Mouse (Mus musculus): ENCODE measurements around the gene Gng12. TPM values are rescaled to one million over a fixed set of nuclear protein-coding genes. Genes with fewer than 3 reads are reported as not detected.
A peak's percentile ranks its signal among the peaks of the same experiment; 100 is the strongest.
"Not testable (repeated sequence)": the region's sequence is repeated elsewhere in the genome, so short reads cannot be mapped to it uniquely, and the experiment has no call there.

Gene Gng12
- polyA plus RNA-seq (2015; fragmentation: Nextera tagmentation; extraction: Ambion mirVana), result 165 and 186 TPM in 2 replicates

DNA sequence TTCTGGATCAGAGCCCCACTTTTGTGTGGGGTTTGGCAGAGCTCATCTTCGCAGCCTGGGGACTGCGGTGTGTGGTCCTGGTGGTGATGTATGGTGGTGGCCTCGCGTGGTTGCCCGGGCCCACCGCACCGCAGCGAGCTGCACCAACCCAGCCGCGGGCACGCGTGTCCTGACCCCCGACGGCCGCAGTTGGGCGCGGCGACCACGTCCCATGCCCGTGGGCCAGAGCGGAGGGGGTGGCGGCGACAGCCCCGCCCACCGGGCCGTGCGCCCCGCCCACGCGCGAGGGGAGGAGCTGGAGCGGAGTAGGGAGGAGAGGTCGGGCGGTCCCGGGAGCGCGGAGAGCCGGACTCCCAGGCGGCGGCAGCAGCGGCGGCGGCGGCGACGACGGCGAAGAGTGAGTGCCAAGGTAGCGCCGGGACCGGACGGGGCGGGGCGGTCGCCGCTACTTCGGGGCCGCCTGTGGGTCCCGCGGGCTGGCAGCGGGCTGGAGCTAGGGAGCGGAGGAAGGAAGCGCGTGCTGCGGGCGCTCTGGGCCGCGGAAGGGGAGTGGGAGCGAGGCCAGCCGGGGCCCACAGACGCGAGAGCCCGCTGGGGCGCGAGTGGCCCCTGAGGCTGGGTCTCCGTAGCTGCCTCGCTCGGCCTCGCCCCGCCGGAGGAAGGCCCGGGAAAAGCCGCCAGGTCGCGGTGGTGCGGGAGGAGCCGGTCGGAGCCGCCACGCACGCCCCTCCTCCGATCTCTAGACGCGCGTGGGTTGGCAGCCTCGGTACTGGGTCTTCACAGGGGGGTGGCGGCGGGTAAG lies at the start of gene Gng12:
Gene Gng12, plus strand, starts transcription at position 279 of the 802 bp plus-strand sequence.
- Histone ChIP-seq H3K36me3 (ENCODE audit: control insufficient read depth, insufficient read depth, low read length) (no peaks in the 10 kb centered on the region), H3K27ac (ENCODE audit: low read length) (peak within 1 kb of the TSS; percentile 74), H3K9ac (ENCODE audit: low read depth, low read length) (peak within 1 kb of the TSS; percentile 95), H3K4me1 (ENCODE audit: control insufficient read depth, insufficient read depth, low read length) (peaks cover 17% of the 10 kb centered on the region), H3K27me3 (replicated peaks; ENCODE audit: control insufficient read depth, insufficient read depth, low read length) (no peaks in the 10 kb centered on the region), H3K4me3 (ENCODE audit: low read length) (peak within 1 kb of the TSS; percentile 92), H3K9me3 (ENCODE audit: control insufficient read depth, low read length) (no peaks in the 10 kb centered on the region), H3K4me2 (ENCODE audit: low read depth, low read length) (peak within 1 kb of the TSS; percentile 56)
- peak; percentile 93 for ATAC-seq
- WGBS, result under 1% methylated on average over 94 of the region's 98 CpGs

DNA sequence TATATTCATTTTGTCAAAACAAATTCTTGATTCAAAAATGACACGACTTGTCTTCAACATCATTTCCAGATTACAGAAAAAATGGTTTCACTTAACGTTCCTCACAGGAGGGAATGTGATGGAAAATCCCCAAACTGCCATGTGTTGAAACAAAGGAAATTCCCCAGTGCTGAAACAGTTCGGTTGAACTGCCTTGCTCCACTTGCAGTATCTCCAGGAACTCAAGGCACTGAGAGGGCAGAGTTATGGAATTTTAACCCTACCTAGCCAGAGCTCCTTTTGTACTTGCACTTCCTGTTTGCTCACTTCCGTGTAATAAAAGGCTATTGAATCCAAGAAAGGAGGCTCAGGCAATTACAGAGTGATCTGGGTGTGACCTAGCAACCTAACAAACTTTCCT lies 47.3 kb upstream of the Gng12 start:
- Histone ChIP-seq H3K27me3 (replicated peaks; ENCODE audit: control insufficient read depth, insufficient read depth, low read length) (no peaks in the 10 kb centered on the region), H3K4me1 (ENCODE audit: control insufficient read depth, insufficient read depth, low read length) (no peaks in the 10 kb centered on the region), H3K9me3 (ENCODE audit: control insufficient read depth, low read length) (no peaks in the 10 kb centered on the region), H3K27ac (ENCODE audit: low read length) (no peak overlapping the region), H3K4me2 (ENCODE audit: low read depth, low read length) (no peak overlapping the region), H3K4me3 (ENCODE audit: low read length) (no peak overlapping the region), H3K9ac (ENCODE audit: low read depth, low read length) (no peak overlapping the region), H3K36me3 (ENCODE audit: control insufficient read depth, insufficient read depth, low read length) (no peaks in the 10 kb centered on the region)
- peak; percentile 60; the same call in 1 of the 2 replicates for ATAC-seq
- 26% methylated on average over 4 of the region's 4 CpGs for WGBS

DNA sequence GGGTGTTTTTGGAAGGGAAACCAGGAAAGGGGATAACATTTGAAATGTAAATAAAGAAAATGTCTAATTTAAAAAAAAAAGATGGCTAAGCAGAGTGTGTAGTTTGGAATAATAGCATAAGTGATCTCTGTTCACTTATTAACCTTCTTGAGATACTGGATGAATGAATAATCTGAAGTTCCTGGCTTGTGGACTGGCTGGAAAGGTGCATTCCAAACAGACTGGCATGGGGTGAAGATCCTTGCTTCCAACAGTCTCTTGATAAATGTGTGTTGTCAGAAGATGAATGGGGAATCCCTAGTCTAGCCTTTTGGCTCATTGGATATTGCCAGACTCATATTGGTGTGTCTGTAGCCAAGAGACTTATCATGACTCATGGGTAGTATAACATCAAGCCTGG lies 40.0 kb upstream of the Gng12 start:
- Histone ChIP-seq H3K4me2 (ENCODE audit: low read depth, low read length) (no peak overlapping the region), H3K27ac (ENCODE audit: low read length) (no peak overlapping the region), H3K27me3 (replicated peaks; ENCODE audit: control insufficient read depth, insufficient read depth, low read length) (no peaks in the 10 kb centered on the region), H3K36me3 (ENCODE audit: control insufficient read depth, insufficient read depth, low read length) (no peaks in the 10 kb centered on the region), H3K4me1 (ENCODE audit: control insufficient read depth, insufficient read depth, low read length) (no peaks in the 10 kb centered on the region), H3K9me3 (ENCODE audit: control insufficient read depth, low read length) (no peaks in the 10 kb centered on the region), H3K9ac (ENCODE audit: low read depth, low read length) (no peak overlapping the region), H3K4me3 (ENCODE audit: low read length) (no peak overlapping the region)
- no peak for ATAC-seq

DNA sequence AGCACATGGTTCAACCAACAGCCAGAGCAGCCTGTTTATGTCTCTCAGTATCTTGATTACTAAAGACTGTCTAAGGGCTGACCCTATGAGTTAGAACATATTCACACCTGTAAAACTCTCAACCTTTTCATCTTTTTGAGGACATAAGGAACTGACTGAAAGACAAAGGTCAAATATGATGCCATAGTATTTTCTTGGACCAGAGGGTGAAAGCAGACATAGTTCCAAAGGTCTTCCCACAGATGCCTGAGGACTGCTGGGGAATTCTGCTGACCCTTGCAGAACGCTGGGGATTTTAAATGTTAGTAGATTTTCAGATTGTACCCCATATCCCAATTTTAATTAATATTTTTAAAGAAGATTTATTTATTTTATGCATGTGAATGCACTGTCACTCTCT lies 37.8 kb upstream of the Gng12 start:
- Histone ChIP-seq H3K9ac (ENCODE audit: low read depth, low read length) (no peak overlapping the region), H3K9me3 (ENCODE audit: control insufficient read depth, low read length) (no peaks in the 10 kb centered on the region), H3K4me3 (ENCODE audit: low read length) (no peak overlapping the region), H3K27ac (ENCODE audit: low read length) (no peak overlapping the region), H3K27me3 (replicated peaks; ENCODE audit: control insufficient read depth, insufficient read depth, low read length) (no peaks in the 10 kb centered on the region), H3K4me1 (ENCODE audit: control insufficient read depth, insufficient read depth, low read length) (no peaks in the 10 kb centered on the region), H3K36me3 (ENCODE audit: control insufficient read depth, insufficient read depth, low read length) (no peaks in the 10 kb centered on the region), H3K4me2 (ENCODE audit: low read depth, low read length) (no peak overlapping the region)
- ATAC-seq, result no peak
- WGBS, result 82% methylated on average over 1 of the region's 1 CpGs

DNA sequence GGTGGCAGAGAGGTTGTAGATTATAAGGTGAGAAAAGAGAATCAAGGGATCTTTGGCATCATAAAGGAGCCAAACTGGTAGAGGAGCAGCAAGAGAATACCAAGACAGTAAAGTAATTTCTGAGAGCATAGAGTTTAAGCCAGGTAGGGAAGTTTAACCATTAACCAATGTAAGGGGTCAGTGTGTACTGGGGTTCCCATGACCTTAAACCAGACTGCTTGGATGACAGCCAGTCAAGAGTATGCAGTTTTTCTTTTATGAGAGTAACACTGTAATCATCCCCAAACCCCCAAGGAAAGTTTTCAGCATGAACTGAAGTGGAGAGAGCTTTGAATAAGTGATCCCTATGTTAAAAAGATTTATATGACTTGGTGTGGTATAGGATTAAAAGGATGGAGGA lies 36.8 kb upstream of the Gng12 start:
- Histone ChIP-seq H3K4me1 (ENCODE audit: control insufficient read depth, insufficient read depth, low read length) (no peaks in the 10 kb centered on the region), H3K27me3 (replicated peaks; ENCODE audit: control insufficient read depth, insufficient read depth, low read length) (no peaks in the 10 kb centered on the region), H3K27ac (ENCODE audit: low read length) (no peak overlapping the region), H3K9me3 (ENCODE audit: control insufficient read depth, low read length) (no peaks in the 10 kb centered on the region), H3K36me3 (ENCODE audit: control insufficient read depth, insufficient read depth, low read length) (no peaks in the 10 kb centered on the region), H3K9ac (ENCODE audit: low read depth, low read length) (no peak overlapping the region), H3K4me2 (ENCODE audit: low read depth, low read length) (no peak overlapping the region), H3K4me3 (ENCODE audit: low read length) (no peak overlapping the region)
- ATAC-seq, result peak; percentile 44; the same call in 1 of the 2 replicates

DNA sequence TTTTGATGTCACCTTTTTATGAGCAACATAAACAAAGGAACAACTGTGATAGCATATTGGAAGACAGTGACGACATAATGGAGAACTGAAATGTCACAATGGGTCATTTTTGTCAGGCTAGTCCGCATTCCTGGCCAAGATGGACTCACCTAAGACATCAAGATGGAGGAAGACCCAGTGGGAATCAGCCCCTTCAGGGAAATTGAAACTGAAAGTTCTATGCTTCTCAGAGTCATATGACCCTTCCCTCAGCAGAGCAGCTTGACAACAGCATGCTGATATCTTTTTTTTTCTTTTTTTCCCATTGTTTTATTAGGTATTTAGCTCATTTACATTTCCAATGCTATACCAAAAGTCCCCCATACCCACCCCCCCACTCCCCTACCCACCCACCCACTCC lies 31.7 kb upstream of the Gng12 start:
- H3K4me3 ChIP-seq (ENCODE audit: low read length), result no peak overlapping the region
- WGBS, result 72% methylated on average over 2 of the region's 2 CpGs
- no peaks in the 10 kb centered on the region for H3K27me3 ChIP-seq (replicated peaks; ENCODE audit: control insufficient read depth, insufficient read depth, low read length)
- no peaks in the 10 kb centered on the region for H3K36me3 ChIP-seq (ENCODE audit: control insufficient read depth, insufficient read depth, low read length)
- no peaks in the 10 kb centered on the region for H3K4me1 ChIP-seq (ENCODE audit: control insufficient read depth, insufficient read depth, low read length)
- ATAC-seq, result no peak
- no peaks in the 10 kb centered on the region for H3K9me3 ChIP-seq (ENCODE audit: control insufficient read depth, low read length)
- no peak overlapping the region for H3K27ac ChIP-seq (ENCODE audit: low read length)
- no peak overlapping the region for H3K4me2 ChIP-seq (ENCODE audit: low read depth, low read length)
- no peak overlapping the region for H3K9ac ChIP-seq (ENCODE audit: low read depth, low read length)

DNA sequence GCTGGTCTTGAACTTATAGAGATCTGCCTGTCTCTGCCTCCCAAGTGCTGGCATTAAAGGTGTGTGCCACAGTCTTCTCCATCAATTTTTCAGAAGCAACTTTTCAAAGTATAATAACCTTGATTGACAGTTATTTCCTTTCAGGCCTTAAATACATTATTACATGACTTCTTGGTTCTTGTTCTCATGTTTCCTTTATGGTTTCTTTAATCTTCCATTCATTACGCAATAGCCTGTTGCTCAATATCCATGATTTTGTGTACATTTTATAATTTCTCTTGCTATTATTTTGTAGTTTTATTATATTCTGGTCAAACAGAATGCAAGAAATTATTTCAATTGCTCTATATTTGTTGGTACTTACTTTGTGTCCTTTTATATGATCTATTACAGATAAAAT lies 29.9 kb upstream of the Gng12 start:
- WGBS, result 95% methylated on average over 1 of the region's 1 CpGs
- H3K27me3 ChIP-seq (replicated peaks; ENCODE audit: control insufficient read depth, insufficient read depth, low read length), result no peaks in the 10 kb centered on the region
- no peak overlapping the region for H3K27ac ChIP-seq (ENCODE audit: low read length)
- H3K4me2 ChIP-seq (ENCODE audit: low read depth, low read length), result no peak overlapping the region
- ATAC-seq, result no peak
- no peaks in the 10 kb centered on the region for H3K9me3 ChIP-seq (ENCODE audit: control insufficient read depth, low read length)
- H3K9ac ChIP-seq (ENCODE audit: low read depth, low read length), result no peak overlapping the region
- H3K36me3 ChIP-seq (ENCODE audit: control insufficient read depth, insufficient read depth, low read length), result no peaks in the 10 kb centered on the region
- no peak overlapping the region for H3K4me3 ChIP-seq (ENCODE audit: low read length)
- H3K4me1 ChIP-seq (ENCODE audit: control insufficient read depth, insufficient read depth, low read length), result no peaks in the 10 kb centered on the region

DNA sequence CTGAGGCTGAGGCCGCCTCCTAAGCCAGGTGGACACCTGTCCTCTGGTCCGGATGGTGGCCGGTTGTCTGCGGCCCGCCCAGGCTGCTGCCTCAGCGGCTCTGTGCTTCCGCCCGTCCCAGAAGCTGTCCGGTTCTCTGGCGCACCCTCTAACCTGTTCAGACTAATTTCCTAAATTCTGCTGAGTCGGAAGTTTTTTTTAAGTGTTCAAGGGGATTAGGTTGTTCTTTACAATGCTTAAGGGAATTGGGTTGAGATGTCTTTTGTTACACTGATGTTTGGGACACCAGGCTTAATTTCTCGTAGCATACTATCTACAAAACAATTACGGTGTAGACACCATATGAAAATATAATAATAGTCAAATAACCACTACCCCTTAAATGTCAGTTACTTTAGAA lies 19.1 kb upstream of the Gng12 start:
- not testable (repeated sequence) for H3K27ac ChIP-seq (ENCODE audit: low read length); H3K4me2 ChIP-seq (ENCODE audit: low read depth, low read length); H3K36me3 ChIP-seq (ENCODE audit: control insufficient read depth, insufficient read depth, low read length); H3K9ac ChIP-seq (ENCODE audit: low read depth, low read length); H3K4me1 ChIP-seq (ENCODE audit: control insufficient read depth, insufficient read depth, low read length); H3K4me3 ChIP-seq (ENCODE audit: low read length); H3K27me3 ChIP-seq (replicated peaks; ENCODE audit: control insufficient read depth, insufficient read depth, low read length); ATAC-seq; H3K9me3 ChIP-seq (ENCODE audit: control insufficient read depth, low read length)
- WGBS, result 91% methylated on average over 9 of the region's 13 CpGs

DNA sequence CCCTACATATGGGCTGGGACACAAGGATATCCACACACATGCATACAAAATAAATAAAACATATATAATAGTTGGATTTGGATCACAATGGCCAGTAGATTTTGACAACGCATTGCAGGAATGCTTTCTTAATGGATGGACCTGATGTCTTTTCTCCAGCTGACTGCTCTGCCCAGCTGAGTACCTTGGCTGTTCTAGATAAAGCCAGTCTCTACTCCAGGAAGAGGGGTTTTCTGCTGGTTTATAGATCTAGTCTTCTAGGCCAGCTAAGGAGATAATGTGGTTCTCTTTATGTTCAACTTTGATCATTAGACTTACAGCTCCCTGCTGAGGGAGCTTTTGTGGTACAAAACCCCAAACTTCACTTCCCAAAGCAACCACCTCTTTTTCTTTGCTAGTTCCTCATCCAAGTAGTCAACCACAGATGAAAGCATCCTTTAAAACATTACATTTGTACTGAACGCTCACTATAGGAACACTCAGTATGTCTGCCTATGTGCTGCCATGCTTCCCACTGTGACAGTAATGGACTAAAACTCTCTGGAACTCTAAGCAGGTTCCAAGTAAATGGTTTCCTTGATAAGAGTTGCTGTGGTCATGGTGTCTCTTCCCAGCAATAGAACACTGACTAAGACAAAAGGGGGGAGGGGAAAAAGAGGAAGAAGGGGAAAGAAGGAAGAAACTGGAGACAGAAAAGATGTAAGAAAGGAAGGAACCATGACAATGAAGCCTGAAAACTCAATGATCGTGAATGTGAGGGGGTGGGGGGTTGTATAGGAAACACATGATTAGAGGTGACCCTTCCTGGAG lies 5.6 kb upstream of the Gng12 start:
- Histone ChIP-seq H3K36me3 (ENCODE audit: control insufficient read depth, insufficient read depth, low read length) (no peaks in the 10 kb centered on the region), H3K9me3 (ENCODE audit: control insufficient read depth, low read length) (no peaks in the 10 kb centered on the region), H3K4me1 (ENCODE audit: control insufficient read depth, insufficient read depth, low read length) (no peaks in the 10 kb centered on the region), H3K27ac (ENCODE audit: low read length) (no peak overlapping the region), H3K27me3 (replicated peaks; ENCODE audit: control insufficient read depth, insufficient read depth, low read length) (no peaks in the 10 kb centered on the region), H3K9ac (ENCODE audit: low read depth, low read length) (no peak overlapping the region), H3K4me3 (ENCODE audit: low read length) (no peak overlapping the region), H3K4me2 (ENCODE audit: low read depth, low read length) (no peak overlapping the region)
- ATAC-seq, result no peak
- 90% methylated on average over 3 of the region's 3 CpGs for whole genome bisulfite sequencing
